Mouse (Mus musculus) monocyte, adult 2 months (primary cell): ENCODE data around the gene Snrnp200.
A peak's percentile ranks its signal among the peaks of the same experiment; 100 is the strongest.
"Not testable (repeated sequence)": the region's sequence is repeated elsewhere in the genome, so short reads cannot be mapped to it uniquely, and the experiment has no call there.

Experiments used
- DNase-seq, 2 experiments: peaks; one replicate each; pipeline ENCODE4 v3.0.0; 2022; ENCODE audit warnings: low spot score in 2 of 2, low read depth in 1 of 2

Gene Snrnp200

GRCm38 (mm10) chr2:127252787-127253186 lies 44.6 kb downstream of the Snrnp200 start:
- DNase-seq: no peak

DNA sequence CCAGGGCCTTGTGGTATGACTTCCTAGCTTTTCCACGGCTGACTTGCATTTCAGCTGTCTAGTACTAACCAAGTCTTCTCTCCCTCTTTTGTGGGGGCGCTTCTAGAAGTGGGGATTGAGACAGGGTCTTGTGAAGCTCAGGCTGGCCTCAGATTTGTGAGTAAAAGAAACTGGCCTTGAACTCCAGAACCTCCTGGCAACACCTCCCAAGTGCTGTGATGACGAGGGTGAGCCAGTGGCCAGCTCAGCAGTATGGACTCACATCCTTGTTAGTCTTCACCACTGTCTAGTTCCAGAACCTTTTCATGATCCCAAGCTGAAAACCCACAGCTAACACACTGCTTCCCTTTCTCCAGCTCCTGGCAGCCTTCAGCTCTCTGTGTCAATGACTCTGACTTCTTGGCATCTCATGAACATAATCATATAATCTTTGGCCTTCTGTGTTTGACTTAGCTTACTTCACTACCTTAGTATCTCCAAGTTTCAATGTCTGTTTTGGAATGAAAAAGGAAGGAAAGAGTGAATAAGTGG lies 46.5 kb downstream of the Snrnp200 start:
- no peak for DNase-seq

- DNase-seq: no peak
Measured at GRCm38 (mm10) chr2:127255294-127255693, 47.1 kb downstream of the Snrnp200 start.

DNA sequence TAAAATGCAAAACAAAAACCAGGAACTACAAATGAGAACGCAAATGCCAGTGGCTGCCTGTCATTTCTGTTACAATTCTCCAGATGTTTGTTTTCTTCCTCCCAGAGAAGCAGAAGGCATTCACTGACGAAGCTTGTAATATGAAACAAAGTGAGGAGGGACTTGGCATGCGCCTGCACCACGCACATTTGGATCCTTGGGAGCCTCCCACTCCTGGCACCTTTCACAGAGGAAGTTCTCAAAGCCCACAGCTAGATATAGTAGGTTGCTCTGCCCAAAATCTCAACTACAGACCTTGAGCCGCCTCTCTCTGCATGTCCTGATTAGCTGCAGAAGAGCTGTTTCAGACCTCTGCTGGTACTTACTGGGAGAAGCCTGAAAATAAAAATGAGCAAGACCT lies 51.2 kb downstream of the Snrnp200 start:
- DNase-seq: no peak

GRCm38 (mm10) chr2:127262480-127262879 lies 54.3 kb downstream of the Snrnp200 start:
- no peak for DNase-seq

GRCm38 (mm10) chr2:127267854-127268253 lies 59.7 kb downstream of the Snrnp200 start:
- DNase-seq: no peak

DNA sequence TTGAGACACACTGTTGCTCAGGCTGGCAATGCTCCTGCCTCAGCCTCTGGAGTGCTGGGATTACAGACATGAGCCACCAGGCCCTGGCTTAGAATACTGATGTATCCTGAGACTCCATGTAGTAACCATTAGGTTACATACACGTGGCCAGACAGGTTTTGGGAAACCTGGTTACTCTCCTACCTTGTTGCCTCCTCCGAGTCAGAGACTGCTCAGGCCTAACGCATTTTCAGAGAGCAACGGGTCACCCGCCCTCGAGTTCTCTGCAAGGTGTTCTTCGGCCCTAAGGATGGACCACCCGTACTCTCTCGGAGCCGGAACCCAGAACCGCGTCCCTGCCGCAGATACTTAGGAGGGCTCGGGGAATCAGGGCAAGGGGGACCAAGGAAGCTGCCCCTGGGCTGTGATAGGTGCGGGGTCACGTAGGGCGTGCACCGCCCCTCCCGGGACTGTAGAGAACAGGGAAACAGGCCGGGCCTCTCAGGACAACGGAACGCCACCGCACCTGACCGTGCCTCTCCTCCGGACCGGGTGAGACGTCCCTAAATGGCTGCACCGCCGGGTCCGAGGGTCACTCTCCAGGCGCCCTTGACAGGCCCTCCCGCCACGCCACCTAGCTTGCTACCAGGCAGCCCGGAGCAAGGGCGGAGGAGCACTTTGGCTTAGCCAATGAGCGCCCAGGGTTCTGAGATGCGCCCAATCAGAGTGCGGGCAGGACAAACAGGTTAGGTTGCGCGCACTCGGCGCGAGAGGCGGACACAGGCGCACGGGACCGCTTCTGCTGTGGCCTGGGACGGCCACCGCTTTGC lies 61.5 kb downstream of the Snrnp200 start, which contains the start of gene Stard7:
Gene Stard7, plus strand, starts transcription at position 728 of the 809 bp plus-strand sequence.
- peak; percentile 85 to 91 for DNase-seq

DNA sequence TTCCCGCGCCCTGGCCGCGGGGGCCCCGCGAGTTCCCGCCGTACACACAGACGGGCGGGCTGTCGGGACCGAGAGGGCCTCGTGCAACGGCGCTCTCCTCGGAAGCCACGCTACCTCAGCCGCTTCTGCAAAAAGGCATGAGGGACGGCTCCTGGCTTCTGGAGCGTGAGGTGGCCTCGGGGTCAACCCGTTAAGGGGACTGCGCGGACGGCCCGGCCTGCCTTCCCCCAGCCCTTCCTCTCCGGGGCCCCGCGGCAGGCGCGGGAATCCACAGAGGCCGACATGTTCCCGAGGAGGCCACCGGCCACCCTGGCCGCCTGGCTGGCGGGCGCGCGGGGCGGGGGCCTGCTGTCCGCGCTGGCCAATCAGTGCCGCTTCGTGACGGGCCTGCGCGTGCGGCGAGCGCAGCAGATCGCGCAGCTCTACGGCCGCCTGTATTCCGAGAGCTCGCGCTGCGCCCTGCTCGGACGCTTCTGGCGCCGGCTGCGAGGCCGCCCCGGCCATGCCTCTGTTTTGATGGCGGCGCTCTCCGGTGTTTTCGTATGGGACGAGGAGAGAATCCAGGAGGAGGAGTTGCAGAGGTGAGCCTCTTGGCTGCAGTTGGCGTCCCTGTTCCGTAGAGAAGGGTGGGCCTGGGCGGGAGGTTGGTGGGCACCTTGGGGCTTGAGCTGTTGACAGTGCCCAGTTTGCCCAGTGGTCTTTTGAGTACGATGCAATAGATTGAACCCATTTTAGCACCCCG lies 62.3 kb downstream of the Snrnp200 start:
- peak; percentile 70 to 86 for DNase-seq

DNA sequence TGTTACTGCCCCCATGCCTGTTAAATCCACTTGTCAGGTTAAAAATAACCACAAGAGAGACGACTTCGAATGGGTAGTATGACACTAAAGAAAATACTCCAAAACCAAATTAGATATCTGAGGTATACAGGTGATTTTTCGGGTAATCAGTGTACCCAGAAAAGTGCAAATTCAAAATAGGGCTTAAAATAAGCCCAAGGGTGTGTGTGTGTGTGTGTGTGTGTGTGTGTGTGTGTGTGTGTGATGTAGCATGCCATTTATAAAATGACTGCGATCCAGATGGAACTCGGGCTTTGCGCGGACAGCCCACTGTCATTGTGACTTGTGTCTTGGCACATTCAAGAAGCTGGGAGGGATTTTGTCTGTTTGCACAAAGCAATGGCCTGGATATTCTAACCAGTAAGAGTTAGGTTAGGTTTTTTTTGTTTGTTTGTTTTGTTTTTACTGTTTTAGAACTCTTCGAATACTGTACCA lies 62.9 kb downstream of the Snrnp200 start:
- no peak for DNase-seq

DNA sequence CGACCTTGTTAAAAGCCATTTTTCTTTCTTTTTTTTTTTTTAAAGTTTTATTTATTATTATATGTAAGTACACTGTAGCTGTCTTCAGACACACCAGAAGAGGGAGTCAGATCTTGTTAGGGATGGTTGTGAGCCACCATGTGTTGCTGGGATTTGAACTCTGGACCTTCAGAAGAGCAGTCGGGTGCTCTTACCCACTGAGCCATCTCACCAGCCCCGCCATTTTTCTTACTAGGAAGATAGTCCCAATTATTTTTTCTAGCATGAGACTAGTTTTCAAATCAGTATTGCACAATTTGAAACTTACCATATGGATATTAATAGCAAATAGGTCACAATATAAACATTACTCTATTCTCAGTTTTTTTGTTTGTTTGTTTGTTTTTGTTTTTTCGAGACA lies 63.9 kb downstream of the Snrnp200 start:
- not testable (repeated sequence) for DNase-seq

- no peak for DNase-seq
Measured at GRCm38 (mm10) chr2:127272806-127273205, 64.6 kb downstream of the Snrnp200 start.

DNA sequence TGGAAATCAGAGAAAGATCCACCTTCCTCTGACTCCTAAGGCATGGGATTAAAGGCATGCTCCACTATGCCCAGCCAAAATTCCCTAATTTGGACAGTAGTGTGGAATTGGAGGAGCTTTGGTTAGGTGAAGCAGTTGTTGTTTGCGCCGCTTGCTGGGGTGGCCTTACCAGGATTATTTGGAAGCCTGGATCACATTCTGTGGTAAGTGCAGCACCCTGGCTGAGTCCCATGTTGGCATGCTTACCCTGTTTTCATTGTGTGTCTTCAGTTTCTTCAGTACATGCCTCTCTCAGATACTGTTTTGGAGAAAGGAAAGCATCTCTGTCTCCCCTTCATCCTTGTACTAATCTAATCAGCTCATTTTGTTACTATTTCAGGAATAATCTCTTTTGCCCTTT lies 66.4 kb downstream of the Snrnp200 start:
- DNase-seq: no peak

- DNase-seq: no peak
Measured at GRCm38 (mm10) chr2:127275551-127276320, 67.5 kb downstream of the Snrnp200 start.

GRCm38 (mm10) chr2:127278162-127278561 lies 70.0 kb downstream of the Snrnp200 start:
- no peak for DNase-seq
